Mouse (Mus musculus): ENCODE data around the gene Adora2b.

The Adora2b gene

DNA sequence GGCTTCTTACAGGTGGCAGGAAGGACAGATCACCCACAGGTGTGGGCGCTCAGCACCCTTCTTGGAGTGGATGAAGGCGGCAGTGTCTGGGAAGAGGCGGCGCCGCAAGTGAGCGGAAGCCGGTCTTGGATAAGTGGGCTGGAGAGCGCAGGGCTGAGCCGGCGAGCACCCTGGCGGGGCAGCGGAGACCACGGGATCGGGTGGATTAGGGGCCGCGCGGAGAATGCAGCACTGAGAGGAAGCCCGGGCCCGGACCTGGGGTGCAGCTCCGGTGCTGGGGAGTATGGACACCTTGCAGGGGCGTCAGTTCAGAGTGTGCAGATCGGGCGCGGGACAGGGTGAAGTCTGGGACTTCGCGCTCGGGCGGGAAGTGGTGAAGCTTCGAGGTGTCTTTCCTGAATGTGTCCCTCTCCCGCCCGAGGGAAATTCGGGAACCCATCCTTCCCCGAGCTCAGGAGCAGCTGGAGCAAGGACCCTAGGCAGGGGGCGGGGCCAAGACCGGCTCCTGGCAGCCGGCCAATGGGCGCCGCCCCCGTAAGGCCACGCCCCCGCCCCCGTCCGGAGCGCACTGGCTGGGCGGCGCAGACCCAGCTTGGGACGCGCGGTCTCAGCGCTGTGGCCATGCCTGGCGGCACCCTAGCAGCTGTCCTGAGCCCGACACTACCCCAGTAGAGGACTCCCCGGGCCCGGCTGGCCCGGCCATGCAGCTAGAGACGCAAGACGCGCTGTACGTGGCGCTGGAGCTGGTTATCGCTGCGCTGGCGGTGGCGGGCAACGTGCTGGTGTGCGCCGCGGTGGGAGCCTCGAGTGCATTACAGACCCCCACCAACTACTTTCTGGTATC, at the start of gene Adora2b:
Gene Adora2b, plus strand, starts transcription at position 584 of the 844 bp plus-strand sequence.
- peak; percentile 32 for DNase-seq

GRCm38 (mm10) chr11:62200901-62201512, 47.8 kb upstream of the Adora2b start:
- DNase-seq = no peak

GRCm38 (mm10) chr11:62202645-62203044, 46.1 kb upstream of the Adora2b start:
- DNase-seq = no peak

DNA sequence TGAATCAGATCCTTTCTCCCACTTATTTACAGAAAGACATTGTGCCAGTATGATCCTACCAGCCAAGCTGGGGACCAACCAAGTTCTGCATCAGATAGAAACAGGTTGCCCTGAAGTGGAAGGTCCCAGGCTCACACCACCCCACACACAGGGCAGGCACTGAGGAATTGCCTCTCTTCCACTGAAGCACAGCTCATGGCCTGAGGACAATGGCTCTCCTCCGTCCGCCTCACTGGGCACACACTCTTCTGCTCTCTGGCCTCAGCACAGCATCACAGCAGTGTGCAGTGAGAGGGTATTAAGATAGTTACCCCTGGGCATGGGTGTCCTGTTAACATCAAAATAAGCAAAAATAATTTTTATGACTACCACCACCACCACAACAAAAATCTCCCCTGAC, 39.7 kb upstream of the Adora2b start:
- DNase-seq = no peak

DNA sequence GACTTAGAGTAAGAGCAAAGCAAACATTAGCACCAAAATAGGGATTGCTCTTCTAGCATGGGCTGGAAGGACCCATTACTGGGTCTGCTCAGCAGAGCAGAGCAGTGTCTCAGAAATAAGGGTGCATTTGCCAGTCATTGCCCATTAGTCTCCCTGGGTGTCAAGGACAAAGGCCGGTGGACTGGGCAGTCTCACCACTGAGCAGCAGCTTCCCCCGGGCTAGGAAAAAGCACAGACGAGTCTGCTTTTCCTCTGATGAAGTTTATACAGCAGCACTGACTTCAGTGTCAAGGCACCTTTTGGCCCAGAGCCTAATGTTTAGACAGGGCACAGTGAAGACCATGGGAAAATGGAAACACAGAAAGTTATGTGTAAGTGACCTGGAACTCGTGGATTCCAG, 38.9 kb upstream of the Adora2b start:
- DNase-seq = no peak

DNA sequence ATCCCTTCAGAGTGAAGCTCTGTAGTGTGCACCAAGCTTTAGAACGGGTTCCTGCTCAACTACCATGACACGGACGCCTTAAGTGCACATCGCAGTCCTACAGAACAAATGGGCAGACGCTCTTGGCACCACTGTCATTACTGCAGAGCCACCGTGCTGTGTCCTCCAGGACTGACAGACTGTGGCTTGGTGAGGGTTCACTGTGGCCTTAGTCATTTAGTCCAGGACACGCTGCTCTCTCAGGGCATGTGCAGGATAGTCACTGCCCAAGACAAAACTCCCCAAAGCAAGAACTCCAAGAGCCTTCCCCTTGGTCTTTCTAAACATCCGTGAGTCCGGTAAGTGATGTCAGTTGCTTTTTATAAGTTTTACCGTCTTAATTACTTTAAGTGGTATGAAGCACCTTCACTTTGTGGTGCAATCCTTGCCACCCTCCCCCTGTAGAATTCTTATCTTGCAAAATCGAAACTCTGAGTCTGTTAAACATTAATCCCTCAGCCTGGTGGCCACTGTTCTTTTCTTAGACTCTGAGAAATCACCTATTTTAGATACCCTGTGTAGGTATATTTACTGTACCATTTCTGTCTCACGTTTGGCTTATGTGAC, 35.3 kb upstream of the Adora2b start:
- no peak for DNase-seq

GRCm38 (mm10) chr11:62215107-62215506, 33.7 kb upstream of the Adora2b start:
- no peak for DNase-seq

GRCm38 (mm10) chr11:62217751-62218150, 31.0 kb upstream of the Adora2b start:
- no peak for DNase-seq

- DNase-seq = no peak
Observed at GRCm38 (mm10) chr11:62220756-62221510, 27.9 kb upstream of the Adora2b start.

DNA sequence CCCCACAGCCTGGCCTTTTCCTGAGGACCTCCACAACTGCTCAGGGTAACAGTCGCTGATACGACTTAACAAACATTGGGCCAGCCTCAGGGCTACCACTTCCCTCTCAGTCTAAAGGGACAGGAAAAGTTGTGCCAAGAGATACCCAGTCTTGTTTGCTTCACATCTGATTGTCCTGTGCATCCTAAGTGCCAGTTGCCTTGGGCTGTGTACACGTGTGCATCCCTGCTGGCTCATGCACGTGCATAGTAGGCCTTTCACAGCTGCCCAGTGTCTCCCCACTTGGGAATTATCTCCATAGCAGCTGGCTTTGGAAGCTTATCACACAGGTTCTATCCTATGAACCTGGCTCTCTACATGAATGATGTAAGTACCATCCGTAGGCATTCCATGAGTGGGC, 25.4 kb upstream of the Adora2b start:
- no peak for DNase-seq

DNA sequence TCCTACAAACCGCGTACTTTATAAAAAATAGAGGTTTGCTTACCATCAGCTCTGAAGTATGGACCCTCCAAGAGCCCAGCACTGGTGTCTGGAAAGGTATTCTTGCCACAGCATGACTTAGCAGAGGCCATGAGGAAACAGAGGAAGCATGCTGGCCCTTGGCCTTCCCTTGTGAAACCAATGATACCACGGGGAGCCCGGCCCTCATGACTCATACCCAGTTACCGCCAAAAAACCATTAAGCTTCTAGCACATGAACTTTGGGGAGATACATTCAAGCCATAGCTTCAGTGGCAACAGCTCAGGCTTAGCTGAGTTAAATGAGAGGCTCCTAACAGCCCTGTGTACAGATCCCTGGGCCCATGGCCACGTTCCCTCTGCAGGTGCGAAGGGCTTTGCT, 24.8 kb upstream of the Adora2b start:
- DNase-seq = no peak

- no peak for DNase-seq
Observed at GRCm38 (mm10) chr11:62224797-62225196, 24.0 kb upstream of the Adora2b start.

- no peak for DNase-seq
Observed at GRCm38 (mm10) chr11:62240631-62241261, 8.0 kb upstream of the Adora2b start.

- no peak for DNase-seq
Observed at GRCm38 (mm10) chr11:62243871-62244270, 4.9 kb upstream of the Adora2b start.

DNA sequence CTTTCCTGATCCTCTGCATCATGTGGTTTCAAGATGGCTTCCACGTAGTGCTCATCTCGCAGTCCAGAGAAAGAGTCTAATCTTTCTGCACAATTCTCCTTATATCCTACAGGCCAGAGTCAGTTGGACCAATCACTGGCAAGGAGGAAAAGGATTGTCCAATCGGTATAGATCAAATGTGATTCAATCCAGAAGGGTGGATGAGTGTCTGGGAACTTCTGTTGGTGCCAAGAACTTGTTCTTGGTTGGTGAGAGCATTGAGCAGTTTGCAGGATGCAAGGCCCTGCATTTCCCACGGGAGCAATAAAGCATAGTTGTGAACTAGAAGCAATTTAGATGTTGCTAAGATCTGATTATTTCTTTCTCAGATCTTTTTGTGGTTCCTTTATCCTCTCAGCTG, 4.3 kb upstream of the Adora2b start:
- no peak for DNase-seq

DNA sequence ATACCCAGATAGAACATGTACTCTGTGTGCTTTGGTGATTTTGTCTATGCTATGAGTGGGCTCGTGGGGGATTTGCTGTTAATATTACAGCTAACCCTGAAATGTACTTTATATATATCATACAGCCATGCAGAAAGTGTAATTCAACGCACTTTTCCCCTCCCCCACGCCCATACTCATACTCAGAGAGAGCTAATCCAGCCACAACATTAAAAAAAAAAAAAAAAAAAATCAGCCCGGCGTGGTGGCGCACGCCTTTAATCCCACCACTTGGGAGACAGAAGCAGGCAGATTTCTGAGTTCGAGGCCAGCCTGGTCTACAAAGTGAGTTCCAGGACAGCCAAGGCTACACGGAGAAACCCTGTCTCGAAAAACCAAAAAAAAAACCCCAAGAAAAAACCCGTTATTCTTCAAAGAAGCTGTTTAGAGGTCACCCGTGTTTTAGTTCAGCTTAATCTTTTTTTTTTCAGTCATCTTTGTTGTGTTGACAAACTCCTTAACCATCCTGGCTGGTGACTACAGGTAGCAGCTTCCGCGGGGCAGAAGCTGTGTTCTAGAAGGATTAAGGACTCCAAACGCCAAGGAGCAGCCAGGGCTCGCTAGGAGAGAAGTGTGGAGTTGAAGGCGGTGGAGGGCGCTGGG, 904 bp upstream of the Adora2b start:
- DNase-seq = no peak

DNA sequence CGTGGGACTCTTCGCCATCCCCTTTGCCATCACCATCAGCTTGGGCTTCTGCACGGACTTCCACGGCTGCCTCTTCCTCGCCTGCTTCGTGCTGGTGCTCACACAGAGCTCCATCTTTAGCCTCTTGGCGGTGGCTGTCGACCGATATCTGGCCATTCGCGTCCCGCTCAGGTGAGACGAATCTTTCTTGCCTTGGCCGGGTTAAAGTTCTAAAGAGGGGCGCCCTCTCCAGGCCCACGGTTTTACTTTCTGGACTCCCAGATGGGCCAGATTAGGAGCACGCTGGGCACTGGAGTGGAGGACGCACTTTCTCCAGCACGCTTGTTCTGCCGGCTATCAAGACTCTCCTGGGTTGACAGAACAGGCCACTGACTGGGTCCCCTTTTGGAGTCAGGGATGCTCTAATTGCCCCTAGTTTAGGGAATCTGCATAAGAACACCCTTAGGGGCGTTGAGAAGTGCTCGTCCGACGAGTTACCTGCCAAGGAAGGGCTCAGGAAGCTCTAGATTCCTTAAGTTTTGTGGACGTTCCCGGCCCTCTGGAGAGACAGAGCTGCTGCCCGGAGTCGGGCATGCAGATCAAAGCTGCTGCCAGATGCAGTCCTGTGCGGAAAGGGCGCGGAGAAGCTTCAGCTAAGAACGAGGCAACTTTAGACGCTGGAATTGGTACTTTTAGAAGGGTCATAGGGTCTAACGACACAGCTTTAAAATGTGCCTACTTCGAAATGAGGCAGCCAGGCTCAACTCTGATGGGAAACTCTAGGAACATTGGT, 668 bp downstream of the Adora2b start:
- no peak for DNase-seq

DNA sequence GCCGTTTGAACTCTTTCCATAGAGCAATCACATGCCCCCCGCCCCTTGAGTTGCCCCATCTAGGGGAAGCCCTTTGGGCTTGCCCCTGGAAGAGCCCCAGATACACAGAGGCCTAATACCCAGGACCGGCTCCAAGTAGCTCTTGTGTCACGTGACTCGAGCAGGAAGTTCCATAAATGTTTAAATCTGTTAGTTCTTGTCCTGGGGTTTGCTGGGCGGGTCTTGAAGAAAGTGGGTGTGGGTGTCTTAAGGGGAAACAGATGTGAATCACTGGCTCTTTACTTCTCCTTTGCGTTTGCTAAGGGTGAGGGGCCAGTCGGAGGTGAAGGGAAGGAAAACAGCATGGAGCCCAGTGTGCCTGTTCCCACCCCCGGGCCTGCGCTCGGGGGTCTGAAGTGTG, 2.3 kb downstream of the Adora2b start:
- DNase-seq = no peak

DNA sequence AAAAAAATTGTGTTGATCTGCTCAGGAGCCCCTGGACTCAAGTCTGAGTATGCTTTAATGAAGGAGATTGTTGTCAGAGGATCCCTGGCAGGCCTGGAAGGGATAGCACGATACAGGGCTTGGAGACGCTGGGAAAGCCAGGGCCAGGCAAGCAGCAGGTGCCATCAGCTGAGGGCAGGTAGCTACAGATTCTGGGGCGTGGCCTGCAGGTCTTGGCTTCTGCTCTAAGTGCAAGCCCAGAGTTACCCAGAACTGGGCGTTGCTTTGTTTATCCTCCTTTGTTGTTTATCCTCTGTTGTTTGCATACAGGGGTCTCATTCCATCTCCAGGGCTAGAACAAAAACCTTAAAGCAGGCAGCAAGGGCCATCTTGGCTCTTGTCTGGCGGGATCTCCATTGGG, 4.6 kb downstream of the Adora2b start:
- DNase-seq = no peak

DNA sequence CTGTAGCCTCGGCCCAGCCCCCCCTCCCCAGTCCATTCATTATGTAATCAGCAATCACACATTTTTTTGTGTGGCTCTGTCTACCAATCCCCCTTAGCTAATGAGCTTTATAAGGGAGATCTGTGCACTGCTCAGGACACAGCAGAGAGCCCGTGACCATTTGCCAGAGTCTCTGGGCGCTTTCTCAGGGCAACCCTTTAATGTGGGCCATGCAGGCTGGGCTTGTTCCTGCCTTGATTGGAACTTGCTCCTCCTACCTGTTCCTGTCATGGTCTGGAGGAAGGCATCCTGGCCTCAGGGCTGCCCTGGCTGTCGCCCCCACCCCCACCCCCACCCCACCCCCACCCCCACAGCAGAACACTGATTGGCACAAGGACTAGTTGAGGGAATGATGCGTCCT, 10.4 kb downstream of the Adora2b start:
- DNase-seq = no peak

DNA sequence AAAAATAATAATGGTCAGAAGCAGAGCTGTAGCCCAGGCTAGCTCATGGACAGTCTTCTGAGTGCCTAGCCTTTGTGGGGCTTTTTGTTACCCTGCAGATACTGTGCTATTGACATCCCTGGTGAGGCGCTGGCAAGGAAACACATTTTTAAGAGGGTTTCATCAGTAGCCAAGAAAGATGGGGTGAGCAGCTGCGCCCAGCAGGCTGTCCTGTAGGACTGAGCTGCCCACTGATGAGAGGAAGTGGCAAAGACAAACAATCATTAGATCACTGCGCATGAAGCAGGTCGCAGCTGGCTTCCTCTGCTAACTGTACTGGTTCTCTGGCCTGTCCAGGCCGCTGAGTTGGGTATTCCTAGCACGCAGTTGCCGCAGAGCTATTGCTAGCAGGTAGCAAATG, 14.8 kb downstream of the Adora2b start:
- no peak for DNase-seq

GRCm38 (mm10) chr11:62264018-62264417, 15.2 kb downstream of the Adora2b start:
- no peak for DNase-seq
